Mouse (Mus musculus): ENCODE measurements around the gene Pola1.

DNA sequence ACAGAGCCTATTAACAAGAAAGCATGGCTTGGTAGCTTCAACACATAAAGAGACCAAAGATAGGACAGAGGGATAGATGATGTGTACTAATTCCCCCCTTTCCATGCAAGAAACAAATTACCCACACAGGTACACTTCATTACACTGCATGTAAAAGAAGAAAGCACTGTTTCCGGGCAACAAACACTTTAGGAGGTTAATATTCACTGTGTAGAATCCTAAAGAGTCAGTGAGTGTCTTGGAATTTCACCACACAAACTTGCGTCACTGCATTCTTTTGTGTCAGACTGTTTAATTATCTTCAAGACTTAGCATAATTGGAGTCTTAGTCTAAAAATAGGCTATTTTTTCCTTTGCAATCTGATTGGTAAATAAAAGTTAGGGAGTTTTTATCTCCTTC lies 92.2 kb downstream of the Pola1 start:
- TF ChIP-seq CTCF (IDR thresholded peaks at IDR 0.05; ENCODE audit: low read depth, low read length) (no peak), POLR2A (IDR thresholded peaks at IDR 0.05; ENCODE audit: borderline replicate concordance, low read depth, low read length) (no peak)
